Mouse (Mus musculus): ENCODE data around the gene Fam83g. TPM values are rescaled to one million over a fixed set of nuclear protein-coding genes. Genes with fewer than 3 reads are reported as not detected.

Fam83g gene
- polyA plus RNA-seq, 1 experiment, result not detected

- no peak overlapping the region for H3ac ChIP-seq (ENCODE audit: control insufficient read depth, insufficient read length)
- H3K36me3 ChIP-seq (ENCODE audit: control insufficient read depth, insufficient read depth), result no peaks in the 10 kb centered on the region
- no peak overlapping the region for H3K4me2 ChIP-seq (ENCODE audit: low read depth)
- H3K79me2 ChIP-seq (ENCODE audit: control insufficient read depth, insufficient read depth), result no peaks in the 10 kb centered on the region
- no peak overlapping the region for H3K4me3 ChIP-seq
- peaks cover 13% of the 10 kb centered on the region for H3K27me3 ChIP-seq (ENCODE audit: control insufficient read depth, insufficient read depth, insufficient read length)
- TF ChIP-seq TCF3 (IDR thresholded peaks at IDR 0.05; ENCODE audit: insufficient read length, low read depth) (no peak), POLR2AphosphoS2 (IDR thresholded peaks at IDR 0.05; ENCODE audit: insufficient read length, low read depth) (no peak), REST (IDR thresholded peaks at IDR 0.05; ENCODE audit: insufficient read depth, insufficient read length) (no peak), USF1 (IDR thresholded peaks at IDR 0.05; ENCODE audit: low read depth) (no peak), POLR2A (IDR thresholded peaks at IDR 0.05; ENCODE audit: insufficient read length, low read depth) (no peak), E2F4 (IDR thresholded peaks at IDR 0.05; ENCODE audit: insufficient read depth) (no peak), MAX (IDR thresholded peaks at IDR 0.05; ENCODE audit: low read depth) (no peak), CEBPB (IDR thresholded peaks at IDR 0.05; ENCODE audit: insufficient read depth, poor library complexity, severe bottlenecking) (no peak)
Observed at GRCm38 (mm10) chr11:61708928-61709327, 25.0 kb downstream of the Fam83g start.

GRCm38 (mm10) chr11:61713157-61713855, 29.4 kb downstream of the Fam83g start:
- Histone ChIP-seq H3K27me3 (ENCODE audit: control insufficient read depth, insufficient read depth, insufficient read length) (no peaks in the 10 kb centered on the region), H3K4me2 (ENCODE audit: low read depth) (no peak overlapping the region), H3K36me3 (ENCODE audit: control insufficient read depth, insufficient read depth) (no peaks in the 10 kb centered on the region), H3K79me2 (ENCODE audit: control insufficient read depth, insufficient read depth) (no peaks in the 10 kb centered on the region), H3ac (ENCODE audit: control insufficient read depth, insufficient read length) (no peak overlapping the region), H3K4me3 (no peak overlapping the region)
- TF ChIP-seq POLR2AphosphoS2 (IDR thresholded peaks at IDR 0.05; ENCODE audit: insufficient read length, low read depth), result no peak
- TF ChIP-seq REST (IDR thresholded peaks at IDR 0.05; ENCODE audit: insufficient read depth, insufficient read length), result no peak
- no peak for TF ChIP-seq POLR2A (IDR thresholded peaks at IDR 0.05; ENCODE audit: insufficient read length, low read depth)
- TF ChIP-seq SRF (IDR thresholded peaks at IDR 0.05; ENCODE audit: control insufficient read depth, insufficient read length, low read depth), result no peak
- no peak for TF ChIP-seq TCF3 (IDR thresholded peaks at IDR 0.05; ENCODE audit: insufficient read length, low read depth)

GRCm38 (mm10) chr11:61714346-61715117, 30.6 kb downstream of the Fam83g start:
- Histone ChIP-seq H3K4me3 (no peak overlapping the region), H3K4me2 (ENCODE audit: low read depth) (no peak overlapping the region), H3K79me2 (ENCODE audit: control insufficient read depth, insufficient read depth) (no peaks in the 10 kb centered on the region), H3K27me3 (ENCODE audit: control insufficient read depth, insufficient read depth, insufficient read length) (peaks cover 5% of the 10 kb centered on the region), H3ac (ENCODE audit: control insufficient read depth, insufficient read length) (no peak overlapping the region), H3K36me3 (ENCODE audit: control insufficient read depth, insufficient read depth) (no peaks in the 10 kb centered on the region)
- no peak for TF ChIP-seq MAX (IDR thresholded peaks at IDR 0.05; ENCODE audit: low read depth)
- TF ChIP-seq POLR2AphosphoS2 (IDR thresholded peaks at IDR 0.05; ENCODE audit: insufficient read length, low read depth), result no peak
- TF ChIP-seq MYOD1 (IDR thresholded peaks at IDR 0.05; ENCODE audit: control insufficient read depth in 1 of 3, insufficient read length in 2 of 3, low read depth in 2 of 3), result no peak
- TF ChIP-seq REST (IDR thresholded peaks at IDR 0.05; ENCODE audit: insufficient read depth, insufficient read length), result no peak
- no peak for TF ChIP-seq CEBPB (IDR thresholded peaks at IDR 0.05; ENCODE audit: insufficient read depth, poor library complexity, severe bottlenecking)
- TF ChIP-seq SRF (IDR thresholded peaks at IDR 0.05; ENCODE audit: control insufficient read depth, insufficient read length, low read depth), result no peak
- TF ChIP-seq E2F4 (IDR thresholded peaks at IDR 0.05; ENCODE audit: insufficient read depth), result no peak
- TF ChIP-seq POLR2A (IDR thresholded peaks at IDR 0.05; ENCODE audit: insufficient read length, low read depth), result no peak
- no peak for TF ChIP-seq USF1 (IDR thresholded peaks at IDR 0.05; ENCODE audit: low read depth)
- TF ChIP-seq MYOG (IDR thresholded peaks at IDR 0.05; ENCODE audit: control insufficient read depth in 1 of 3, insufficient read depth in 1 of 3, insufficient read length in 2 of 3, low read depth in 2 of 3), result no peak
- no peak for TF ChIP-seq TCF3 (IDR thresholded peaks at IDR 0.05; ENCODE audit: insufficient read length, low read depth)
- TF ChIP-seq TCF12 (IDR thresholded peaks at IDR 0.05; ENCODE audit: insufficient read depth, poor library complexity, severe bottlenecking), result no peak

GRCm38 (mm10) chr11:61715130-61715529, 31.2 kb downstream of the Fam83g start:
- H3ac ChIP-seq (ENCODE audit: control insufficient read depth, insufficient read length), result no peak overlapping the region
- H3K36me3 ChIP-seq (ENCODE audit: control insufficient read depth, insufficient read depth), result no peaks in the 10 kb centered on the region
- H3K79me2 ChIP-seq (ENCODE audit: control insufficient read depth, insufficient read depth), result no peaks in the 10 kb centered on the region
- peaks cover 5% of the 10 kb centered on the region for H3K27me3 ChIP-seq (ENCODE audit: control insufficient read depth, insufficient read depth, insufficient read length)
- H3K4me2 ChIP-seq (ENCODE audit: low read depth), result no peak overlapping the region
- H3K4me3 ChIP-seq, result no peak overlapping the region
- TF ChIP-seq POLR2AphosphoS2 (IDR thresholded peaks at IDR 0.05; ENCODE audit: insufficient read length, low read depth) (no peak), MYOG (IDR thresholded peaks at IDR 0.05; ENCODE audit: control insufficient read depth in 1 of 3, insufficient read depth in 1 of 3, insufficient read length in 2 of 3, low read depth in 2 of 3) (no peak), REST (IDR thresholded peaks at IDR 0.05; ENCODE audit: insufficient read depth, insufficient read length) (no peak)

GRCm38 (mm10) chr11:61717990-61718389, 34.1 kb downstream of the Fam83g start:
- no peak overlapping the region for H3ac ChIP-seq (ENCODE audit: control insufficient read depth, insufficient read length)
- H3K79me2 ChIP-seq (ENCODE audit: control insufficient read depth, insufficient read depth), result no peaks in the 10 kb centered on the region
- no peak overlapping the region for H3K4me2 ChIP-seq (ENCODE audit: low read depth)
- no peaks in the 10 kb centered on the region for H3K36me3 ChIP-seq (ENCODE audit: control insufficient read depth, insufficient read depth)
- TF ChIP-seq CEBPB (IDR thresholded peaks at IDR 0.05; ENCODE audit: insufficient read depth, poor library complexity, severe bottlenecking) (no peak), MAX (IDR thresholded peaks at IDR 0.05; ENCODE audit: low read depth) (no peak), POLR2A (IDR thresholded peaks at IDR 0.05; ENCODE audit: insufficient read length, low read depth) (no peak), USF1 (IDR thresholded peaks at IDR 0.05; ENCODE audit: low read depth) (no peak), E2F4 (IDR thresholded peaks at IDR 0.05; ENCODE audit: insufficient read depth) (no peak), MYOD1 (IDR thresholded peaks at IDR 0.05; ENCODE audit: control insufficient read depth in 1 of 3, insufficient read length in 2 of 3, low read depth in 2 of 3) (no peak), SRF (IDR thresholded peaks at IDR 0.05; ENCODE audit: control insufficient read depth, insufficient read length, low read depth) (no peak), POLR2AphosphoS2 (IDR thresholded peaks at IDR 0.05; ENCODE audit: insufficient read length, low read depth) (no peak), MYOG (IDR thresholded peaks at IDR 0.05; ENCODE audit: control insufficient read depth in 1 of 3, insufficient read depth in 1 of 3, insufficient read length in 2 of 3, low read depth in 2 of 3) (no peak), TCF12 (IDR thresholded peaks at IDR 0.05; ENCODE audit: insufficient read depth, poor library complexity, severe bottlenecking) (no peak), REST (IDR thresholded peaks at IDR 0.05; ENCODE audit: insufficient read depth, insufficient read length) (no peak), TCF3 (IDR thresholded peaks at IDR 0.05; ENCODE audit: insufficient read length, low read depth) (no peak)
- H3K4me3 ChIP-seq, result no peak overlapping the region
- H3K27me3 ChIP-seq (ENCODE audit: control insufficient read depth, insufficient read depth, insufficient read length), result peaks cover 5% of the 10 kb centered on the region

Data from myocyte (in vitro differentiated cells).